Mouse (Mus musculus) thymus, adult 2 months (tissue): ENCODE measurements around the gene Per1. TPM values are rescaled to one million over a fixed set of nuclear protein-coding genes. Genes with fewer than 3 reads are reported as not detected.

Experiments
- DNase-seq: peaks from one replicate; pipeline ENCODE4 v3.0.0; 2021
- H3K27ac ChIP-seq: fragments of 200-500 bp; 2 replicates; pipeline ENCODE4 v1.5.1; 2012; ENCODE audit warnings: low read length, control low read depth; ENCODE audit not compliant: control insufficient read depth, insufficient read depth
- H3K27me3 ChIP-seq: fragments of 200-500 bp; 2 replicates; pipeline ENCODE4 v1.6.1; 2012; ENCODE audit warnings: mild to moderate bottlenecking, low read length, moderate library complexity, mixed read lengths; ENCODE audit not compliant: control insufficient read depth, insufficient read depth
- H3K36me3 ChIP-seq: fragments of 200-500 bp; 2 replicates; pipeline ENCODE4 v1.6.1; 2012; ENCODE audit warnings: mild to moderate bottlenecking, low read length, moderate library complexity; ENCODE audit not compliant: control insufficient read depth, insufficient read depth
- H3K4me1 ChIP-seq: fragments of 200-500 bp; replicated peaks from 2 replicates; pipeline ENCODE4 v1.6.1; 2012; ENCODE audit warnings: low read length; ENCODE audit not compliant: control insufficient read depth, insufficient read depth
- H3K4me3 ChIP-seq: fragments of 200-500 bp; 2 replicates; pipeline ENCODE4 v1.5.1; 2012; ENCODE audit warnings: mild to moderate bottlenecking, low read length, control low read depth, moderate library complexity; ENCODE audit not compliant: control insufficient read depth, insufficient read depth
- CTCF ChIP-seq: fragments of 200-500 bp; IDR thresholded peaks from 2 replicates; pipeline ENCODE4 v1.5.1; 2012; ENCODE audit warnings: mild to moderate bottlenecking, control low read depth, low read length, moderate library complexity, borderline replicate concordance; ENCODE audit not compliant: control insufficient read depth, poor library complexity, insufficient read depth; ENCODE audit errors: extremely low read depth
- POLR2A ChIP-seq: fragments of 200-500 bp; IDR thresholded peaks from 2 replicates; pipeline ENCODE4 v1.6.1; 2012; ENCODE audit warnings: mild to moderate bottlenecking, low read length, control low read depth, moderate library complexity; ENCODE audit not compliant: control insufficient read depth, poor library complexity, insufficient read depth; ENCODE audit errors: extremely low read depth
- WGBS: fragments of 180-500 bp; shearing (Covaris S2); methylation state at CpG from one replicate; pipeline ENCODE4 v1.1.7; 2018; 5-methylcytosine and 5-hydroxymethylcytosine counted together
- polyA plus RNA-seq: library from polyadenylated mRNA; depleted of rRNA; stranded (reverse); fragments of >200 nt; gene quantifications from 2 replicates; pipeline ENCODE4 v1.2.3, GENCODE M21; 2012

Per1 gene
- polyA plus RNA-seq, 1 experiment: 28.0 TPM

DNA sequence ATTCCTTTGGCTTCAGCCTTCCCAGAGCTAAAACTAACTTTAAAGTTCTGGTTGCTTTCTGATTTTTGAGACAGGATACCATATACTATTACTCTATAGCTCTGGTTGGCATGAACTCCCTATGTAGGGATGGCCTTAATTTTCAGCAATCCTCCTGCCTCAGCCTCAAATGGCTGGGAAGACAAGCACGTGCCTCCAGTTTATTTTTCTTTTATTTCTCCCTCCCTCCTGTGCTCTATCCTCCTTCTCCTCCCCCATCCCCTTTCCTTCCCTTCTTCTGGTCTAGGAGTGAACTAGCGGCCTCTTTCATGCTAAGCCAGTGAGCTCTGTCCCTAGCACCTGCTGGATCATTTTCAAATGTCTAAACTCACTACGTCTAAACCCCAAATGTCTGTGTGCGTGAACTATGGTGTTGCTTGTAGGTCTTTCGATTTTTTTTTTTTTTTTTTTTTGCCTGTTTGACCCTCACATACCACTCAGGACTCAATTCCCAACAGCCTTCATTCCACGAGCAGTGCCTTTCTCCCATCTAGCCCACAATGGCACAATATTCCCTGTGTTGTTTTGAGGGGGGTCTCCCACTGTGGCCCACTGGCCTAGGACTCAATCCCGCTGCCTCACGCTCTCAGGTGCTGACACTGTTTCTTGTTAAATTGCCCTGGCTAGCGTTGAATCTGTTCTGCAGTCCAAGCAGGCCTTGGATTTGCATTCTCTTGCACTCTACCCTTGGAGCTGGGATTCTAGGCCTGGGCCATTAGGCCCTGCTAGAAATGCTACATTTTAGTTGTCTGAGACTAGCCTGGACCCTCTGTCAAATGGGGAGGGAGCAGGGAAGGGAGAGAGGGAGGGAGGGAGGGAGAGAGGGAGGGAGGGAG lies 30.5 kb upstream of the Per1 start:
- Histone ChIP-seq H3K27ac (no peak overlapping the region), H3K36me3 (no peaks in the 10 kb centered on the region)
- WGBS: 81% methylated on average over 9 of the region's 9 CpGs

DNA sequence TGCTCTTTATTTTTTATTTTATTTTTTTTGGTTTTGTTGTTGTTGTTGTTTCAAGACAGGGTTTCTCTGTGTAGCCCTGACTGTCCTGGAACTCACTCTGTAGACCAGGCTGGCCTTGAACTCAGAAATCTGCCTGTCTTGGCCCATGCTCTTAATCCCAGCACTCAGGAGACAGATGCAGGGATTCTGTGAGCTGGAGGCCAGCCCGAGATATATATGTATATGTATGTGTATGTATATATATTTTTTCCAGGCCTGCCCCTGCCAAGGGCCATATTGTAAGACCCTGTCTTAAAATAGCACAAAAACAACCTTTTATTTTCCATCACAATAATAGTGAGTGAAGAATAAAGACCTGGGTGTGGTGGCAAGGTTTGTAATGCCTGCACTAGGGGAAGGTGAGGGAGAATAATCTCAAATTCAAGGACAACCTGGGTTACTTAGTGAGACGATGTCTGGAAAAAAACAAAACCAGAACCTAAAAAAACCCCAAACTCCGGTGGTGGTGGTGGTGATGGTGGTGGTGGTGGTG lies 29.6 kb upstream of the Per1 start:
- no peak for DNase-seq
- H3K27ac ChIP-seq: no peak overlapping the region
- no peak for TF ChIP-seq CTCF
- no peak for TF ChIP-seq POLR2A
- H3K4me1 ChIP-seq: peaks cover 29% of the 10 kb centered on the region
- H3K27me3 ChIP-seq: no peaks in the 10 kb centered on the region
- WGBS: 86% methylated on average over 3 of the region's 3 CpGs
- H3K36me3 ChIP-seq: no peaks in the 10 kb centered on the region
- no peak overlapping the region for H3K4me3 ChIP-seq

More for the DNA sequence above, 30.5 kb upstream of the Per1 start:
- DNase-seq: no peak
- H3K4me1 ChIP-seq: peaks cover 26% of the 10 kb centered on the region
- no peak overlapping the region for H3K4me3 ChIP-seq
- no peak for TF ChIP-seq CTCF
- TF ChIP-seq POLR2A: no peak
- H3K27me3 ChIP-seq: no peaks in the 10 kb centered on the region

DNA sequence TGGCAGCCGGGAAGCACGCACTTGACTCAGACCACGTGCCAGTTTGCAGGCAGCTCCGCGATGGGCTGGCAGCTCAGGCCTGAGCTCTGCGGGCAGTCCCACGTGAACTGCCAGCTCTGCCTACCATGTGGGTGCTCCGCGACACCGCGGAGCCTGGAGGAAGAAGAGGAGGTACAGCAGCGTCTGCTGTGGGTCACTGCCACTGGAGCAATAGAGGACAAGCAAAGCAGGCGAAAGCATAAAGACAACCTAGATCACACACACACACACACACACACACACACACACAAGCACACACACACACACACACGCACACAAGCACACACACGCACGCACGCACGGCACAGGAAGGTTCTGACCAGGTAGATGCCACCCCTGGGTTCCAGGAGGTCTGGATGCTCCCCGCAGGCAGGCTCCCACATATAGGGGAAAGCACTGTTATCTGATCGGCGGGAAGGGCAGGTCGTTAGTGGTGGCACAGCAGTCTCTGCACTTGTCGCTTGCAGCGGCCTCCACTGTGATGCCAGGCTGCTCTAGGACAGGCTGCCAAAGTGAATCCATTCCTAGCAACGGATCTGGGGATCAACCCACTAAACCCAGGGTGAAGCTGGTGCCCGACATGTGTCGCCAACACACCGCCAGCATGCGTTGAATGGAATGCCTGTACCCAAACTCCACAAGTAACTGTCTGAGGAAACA lies 28.7 kb upstream of the Per1 start:
- WGBS: 3% methylated on average over 27 of the region's 29 CpGs
- H3K4me1 ChIP-seq: peaks cover 25% of the 10 kb centered on the region
- H3K27ac ChIP-seq: no peak overlapping the region
- no peak for DNase-seq
- H3K4me3 ChIP-seq: peak overlapping the region; percentile 38
- H3K36me3 ChIP-seq: no peaks in the 10 kb centered on the region
- no peaks in the 10 kb centered on the region for H3K27me3 ChIP-seq
- TF ChIP-seq CTCF: no peak
- no peak for TF ChIP-seq POLR2A

DNA sequence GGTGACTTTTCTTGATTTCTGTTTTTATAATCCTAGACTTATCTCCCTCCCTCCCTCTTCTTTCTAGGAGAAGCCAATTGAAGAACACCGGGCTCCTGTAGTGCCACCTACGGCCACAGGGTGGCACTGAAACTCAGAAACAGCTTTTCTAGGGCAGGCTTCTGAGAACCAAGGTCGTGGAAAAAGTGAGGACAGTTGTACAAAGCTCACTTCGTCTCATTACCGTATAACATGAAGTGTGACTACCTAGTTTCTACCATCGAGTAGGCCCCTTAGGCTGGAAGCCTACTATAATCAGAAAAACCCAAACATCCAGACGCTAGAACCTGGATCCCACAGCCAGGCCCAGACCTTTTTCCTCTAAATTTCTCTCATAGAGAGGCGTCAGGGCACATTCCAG lies 28.1 kb upstream of the Per1 start:
- Histone ChIP-seq H3K27ac (no peak overlapping the region), H3K4me3 (no peak overlapping the region)

DNA sequence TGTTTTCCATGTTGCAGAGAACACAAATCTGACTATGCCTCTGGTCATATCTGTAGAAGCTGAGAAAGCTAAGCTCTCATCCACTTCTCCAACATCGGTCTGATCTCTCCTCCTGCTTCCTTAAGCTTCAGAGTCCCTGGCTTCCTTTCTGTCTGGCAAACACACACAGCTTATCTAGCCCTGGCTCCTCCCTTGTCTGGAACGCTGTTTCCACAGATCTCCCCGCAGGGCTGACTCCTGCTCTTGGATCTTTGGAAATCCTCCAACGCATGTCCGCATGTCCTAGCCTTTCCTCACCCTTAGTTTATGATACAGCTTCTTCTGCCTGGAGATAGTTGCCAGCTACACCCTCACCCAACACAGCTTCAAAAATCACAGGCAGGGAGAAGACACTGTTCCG lies 27.4 kb upstream of the Per1 start:
- TF ChIP-seq POLR2A (no peak), CTCF (no peak)
- no peaks in the 10 kb centered on the region for H3K27me3 ChIP-seq
- peaks cover 28% of the 10 kb centered on the region for H3K4me1 ChIP-seq
- H3K36me3 ChIP-seq: no peaks in the 10 kb centered on the region
- no peak overlapping the region for H3K27ac ChIP-seq
- WGBS: 95% methylated on average over 6 of the region's 6 CpGs
- no peak for DNase-seq
- no peak overlapping the region for H3K4me3 ChIP-seq

More for the DNA sequence above, 28.1 kb upstream of the Per1 start:
- peaks cover 23% of the 10 kb centered on the region for H3K4me1 ChIP-seq
- TF ChIP-seq CTCF (no peak), POLR2A (no peak)
- WGBS: 15% methylated on average over 8 of the region's 8 CpGs
- peak; percentile 87 for DNase-seq
- H3K27me3 ChIP-seq: no peaks in the 10 kb centered on the region
- no peaks in the 10 kb centered on the region for H3K36me3 ChIP-seq

DNA sequence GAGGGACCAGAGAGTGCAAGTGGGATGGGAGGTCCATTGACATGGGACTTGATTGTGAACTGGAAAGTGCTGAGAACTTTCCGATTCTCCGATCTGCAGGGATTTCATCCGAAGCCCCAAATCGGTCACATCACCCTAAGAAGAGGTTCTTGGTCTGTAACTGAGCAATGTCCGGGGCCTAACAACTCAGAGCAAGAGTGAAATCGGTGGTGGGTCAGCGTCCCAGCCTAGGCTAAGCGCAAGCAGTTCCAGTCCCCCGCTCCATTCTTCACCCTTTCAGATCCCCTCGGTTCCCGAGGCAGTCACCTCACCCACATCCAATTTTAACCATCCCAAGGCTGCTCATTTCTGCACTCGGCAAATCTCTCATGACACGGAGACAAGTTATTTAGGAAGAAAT lies 24.9 kb upstream of the Per1 start:
- peak overlapping the region; percentile 64 for H3K4me3 ChIP-seq
- no peaks in the 10 kb centered on the region for H3K27me3 ChIP-seq
- peak overlapping the region; percentile 46 for H3K27ac ChIP-seq
- no peaks in the 10 kb centered on the region for H3K36me3 ChIP-seq
- no peak for DNase-seq
- TF ChIP-seq CTCF (no peak), POLR2A (no peak)
- H3K4me1 ChIP-seq: peaks cover 23% of the 10 kb centered on the region
- 1% methylated on average over 13 of the region's 13 CpGs for WGBS
